Mouse (Mus musculus): ENCODE measurements at regions not wholly inside any gene's neighbourhood (a gene's known extent, or its start where the extent isn't known, plus 50 kb on each side); places are given as distances from the start of the nearest gene placed in this dataset.

DNA sequence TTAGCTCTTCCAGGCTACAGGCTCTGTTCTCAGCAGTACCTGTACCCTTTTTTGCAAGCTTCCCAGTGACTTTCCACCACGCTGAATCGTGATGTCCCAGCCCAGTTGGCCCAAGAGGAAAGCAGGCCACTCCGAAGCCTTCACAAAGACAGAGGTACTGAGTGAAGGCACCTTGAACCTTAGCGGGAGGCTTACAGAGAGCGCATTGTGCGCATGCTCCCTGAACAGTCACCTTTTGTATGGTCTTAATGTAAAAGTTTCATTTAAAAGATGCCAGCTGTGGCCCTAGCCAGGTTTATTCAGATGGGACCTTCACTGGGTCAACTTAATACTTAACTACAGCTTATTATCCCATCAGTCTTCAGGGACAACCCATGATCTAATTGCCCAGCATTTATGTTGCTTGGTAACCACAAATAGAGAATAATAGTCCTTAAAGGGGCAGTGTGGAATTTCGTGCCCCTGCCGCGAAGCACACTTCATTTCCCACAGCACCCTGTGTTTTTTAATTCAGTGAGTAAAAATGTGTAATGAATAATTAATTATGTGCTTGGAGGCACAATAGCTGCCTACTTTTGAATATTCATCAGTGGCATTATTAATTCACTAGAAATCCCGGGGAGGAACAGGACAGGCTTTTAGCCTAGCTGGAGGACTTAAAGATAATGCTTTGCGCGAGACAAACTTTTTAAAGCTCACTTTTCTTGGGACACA, 111.3 kb upstream of the Vrk1 start:
- no peak for ATAC-seq (replicated peaks; ENCODE audit: poor library complexity, severe bottlenecking)

DNA sequence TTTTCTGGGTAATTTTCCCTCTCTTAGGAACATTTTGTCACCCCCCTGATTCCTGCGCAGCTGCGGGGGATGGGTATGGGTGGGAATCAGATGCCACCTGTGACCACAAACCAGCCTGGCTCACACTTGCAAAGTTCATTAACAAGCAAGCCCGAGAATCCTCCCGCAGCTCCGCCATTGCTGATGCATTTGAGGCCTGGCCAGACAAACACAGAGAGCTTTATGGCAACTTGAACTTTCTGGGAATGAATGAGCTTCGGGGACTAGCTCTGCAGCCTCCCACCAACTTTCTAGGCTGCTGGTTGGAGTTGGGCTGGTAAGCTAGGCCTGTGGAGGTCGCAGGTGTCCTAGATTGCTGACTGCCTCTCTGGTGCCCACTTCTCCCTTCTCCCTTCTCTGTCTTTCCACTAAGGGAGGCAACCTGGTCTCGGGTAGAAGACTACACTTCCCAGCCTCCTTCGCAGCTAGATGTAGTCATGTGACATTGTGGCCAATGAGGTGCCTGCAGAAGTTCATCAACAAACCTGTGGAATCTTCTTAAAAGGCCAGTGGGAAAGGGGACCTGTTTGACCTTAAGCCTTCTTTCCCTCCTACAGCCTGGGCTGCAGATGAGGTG, 110.6 kb upstream of the Vrk1 start:
- no peak for ATAC-seq (replicated peaks; ENCODE audit: poor library complexity, severe bottlenecking)

GRCm38 (mm10) chr12:105900479-105900878, 109.5 kb upstream of the Vrk1 start:
- peak; percentile 86 for ATAC-seq (replicated peaks; ENCODE audit: poor library complexity, severe bottlenecking)

GRCm38 (mm10) chr12:105903072-105903471, 107.0 kb upstream of the Vrk1 start:
- 0 out of 2 replicates have a peak, but pooled peaks have one; percentile 18 for ATAC-seq (replicated peaks; ENCODE audit: poor library complexity, severe bottlenecking)

- ATAC-seq (replicated peaks; ENCODE audit: poor library complexity, severe bottlenecking): peak; percentile 66
Observed at GRCm38 (mm10) chr12:105906584-105906983, 103.4 kb upstream of the Vrk1 start.

DNA sequence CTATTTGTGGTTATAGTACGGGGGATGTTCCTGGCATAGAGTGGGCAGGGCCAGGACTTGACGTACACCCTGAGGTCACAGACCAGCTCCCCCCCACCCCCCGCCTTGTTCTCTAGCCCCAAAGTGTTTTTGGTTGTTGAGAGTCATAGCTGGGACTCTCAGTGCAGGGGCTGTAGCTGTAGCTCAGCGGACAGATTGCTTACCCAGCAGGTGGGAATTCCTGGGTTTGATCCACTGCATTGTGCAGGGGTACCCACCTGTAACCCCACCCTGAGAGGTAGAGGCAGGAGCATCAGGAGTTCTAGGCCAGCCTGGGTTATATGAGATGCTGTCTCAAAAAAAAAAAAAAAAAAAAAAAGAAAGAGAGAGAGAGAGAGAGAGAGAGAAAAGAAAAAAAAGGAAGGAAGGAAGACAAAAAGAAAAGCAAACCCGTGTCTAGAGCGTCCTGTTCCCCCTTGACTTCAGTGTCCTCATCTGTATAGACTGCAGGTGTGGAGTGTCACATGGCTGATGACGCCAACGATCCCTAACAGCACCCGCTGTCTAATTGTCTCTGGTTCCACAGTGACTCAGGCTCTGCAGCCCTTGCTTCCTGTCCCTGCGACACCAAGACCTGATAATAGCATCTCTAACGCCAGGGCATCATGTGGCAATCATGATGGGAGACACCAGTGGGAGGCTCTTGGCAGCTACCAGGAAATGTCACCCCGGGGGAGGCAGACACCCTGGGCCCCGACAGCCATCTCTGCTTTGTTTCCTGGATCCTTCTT, 102.0 kb upstream of the Vrk1 start:
- ATAC-seq (replicated peaks; ENCODE audit: poor library complexity, severe bottlenecking): peak; percentile 72

DNA sequence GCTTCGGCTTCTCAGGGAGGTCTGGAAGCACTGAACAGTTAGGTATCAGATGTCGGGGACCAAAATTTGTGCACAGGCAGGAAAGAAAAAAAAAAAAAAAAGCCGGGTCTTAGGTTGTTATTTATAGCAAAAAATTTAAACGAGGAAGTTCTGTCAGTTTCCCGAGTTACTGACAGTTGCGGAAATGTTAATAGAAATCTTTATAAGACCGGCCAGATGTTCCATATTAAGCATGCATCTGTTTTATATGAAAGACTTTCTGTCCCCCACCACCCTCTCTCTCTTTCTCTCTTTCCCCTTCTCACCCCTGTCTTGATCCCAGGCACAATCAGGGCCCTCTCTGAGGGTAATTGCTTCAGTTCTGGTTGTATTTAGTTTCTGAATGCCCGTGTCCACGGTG, 98.5 kb upstream of the Vrk1 start:
- ATAC-seq (replicated peaks; ENCODE audit: poor library complexity, severe bottlenecking): no peak

DNA sequence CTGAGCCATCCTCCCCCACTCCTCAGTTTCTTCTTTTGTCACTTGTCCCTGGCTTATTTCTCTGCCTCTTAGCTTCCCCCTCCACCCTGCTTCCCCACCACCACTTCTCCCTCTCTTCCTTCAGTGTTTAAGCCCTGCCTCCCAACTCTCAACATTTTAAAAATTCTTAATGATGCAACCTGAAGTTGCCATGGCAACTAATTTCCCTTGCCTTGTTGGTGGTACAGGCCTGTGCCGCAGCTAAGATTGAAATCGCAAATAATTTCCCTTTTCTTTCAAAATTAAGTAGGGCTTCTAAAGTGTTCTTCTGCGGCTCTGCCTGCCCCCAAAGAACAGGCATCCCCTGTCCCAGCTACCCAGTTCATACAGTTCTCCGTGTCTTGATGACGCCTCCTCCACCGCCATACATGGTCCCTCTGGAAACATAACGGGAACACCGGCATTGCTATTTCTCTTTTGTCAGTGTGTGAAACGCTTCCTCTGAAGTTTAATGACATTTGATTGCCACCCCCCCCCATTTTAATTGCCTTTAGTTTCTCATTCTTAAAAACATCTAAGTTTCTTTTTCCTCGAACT, 92.6 kb upstream of the Vrk1 start:
- peak; percentile 71 for ATAC-seq (replicated peaks; ENCODE audit: poor library complexity, severe bottlenecking)

DNA sequence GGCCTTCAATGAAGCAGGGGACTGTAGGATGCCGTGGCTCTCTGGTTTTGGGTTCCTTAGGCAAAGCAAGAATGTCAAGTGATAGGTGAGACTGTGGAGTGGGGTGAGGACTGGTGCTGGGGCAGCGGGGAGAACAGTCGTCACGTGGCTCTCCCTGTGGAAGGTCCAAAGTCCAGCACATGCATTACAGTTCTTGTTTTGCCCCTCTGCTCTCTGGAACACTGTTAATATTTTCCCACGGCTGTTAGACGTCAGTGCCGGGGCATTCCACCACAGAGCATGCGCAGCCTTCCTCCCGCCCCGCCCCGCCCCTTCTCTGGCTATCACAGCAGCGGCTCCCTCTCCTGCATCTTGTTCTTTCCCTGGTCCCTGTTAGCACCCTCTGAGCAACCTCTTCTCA, 91.3 kb upstream of the Vrk1 start:
- no peak for ATAC-seq (replicated peaks; ENCODE audit: poor library complexity, severe bottlenecking)

DNA sequence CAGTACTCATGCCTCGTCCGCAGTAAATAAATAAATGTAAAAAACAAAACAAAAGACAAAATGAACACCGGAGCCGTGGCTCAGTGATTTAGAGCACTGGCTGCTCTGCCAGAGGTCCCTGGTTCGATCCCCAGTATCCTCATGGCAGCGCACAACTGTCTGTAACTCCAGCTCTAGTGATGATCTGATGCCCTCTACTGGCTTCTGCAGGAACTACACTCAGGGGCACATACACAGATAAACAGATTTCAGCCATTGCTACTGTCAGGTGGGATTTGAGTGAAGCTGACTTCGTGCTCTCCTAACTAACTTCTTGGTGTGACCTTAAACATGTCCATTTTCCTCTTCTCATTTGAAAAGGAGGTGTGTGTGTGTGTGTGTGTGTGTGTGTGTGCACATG, 82.8 kb upstream of the Vrk1 start:
- no peak for ATAC-seq (replicated peaks; ENCODE audit: poor library complexity, severe bottlenecking)

DNA sequence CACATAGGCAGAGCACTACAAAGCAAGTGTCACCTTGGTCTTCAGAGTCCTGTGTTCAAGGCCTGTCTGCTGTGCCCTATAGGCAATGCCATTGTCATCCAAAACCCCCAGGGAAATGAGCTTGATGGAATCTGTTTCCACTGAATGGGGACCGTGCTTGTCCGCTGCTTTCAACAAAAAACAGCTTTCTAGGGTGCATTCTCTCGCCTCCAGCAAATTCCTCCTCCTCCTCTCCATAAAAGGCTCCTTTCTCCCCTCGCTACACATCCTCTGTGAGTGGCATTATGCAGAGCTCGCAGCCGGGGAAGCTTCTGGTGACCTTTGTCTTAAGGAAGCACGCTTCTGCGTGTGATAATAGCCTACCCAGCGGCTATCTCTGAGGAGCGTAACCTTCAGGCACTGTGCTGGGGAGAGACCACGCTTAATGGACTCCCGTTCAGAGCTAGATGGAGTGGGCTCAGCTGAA, 80.5 kb upstream of the Vrk1 start:
- ATAC-seq (replicated peaks; ENCODE audit: poor library complexity, severe bottlenecking): no peak

DNA sequence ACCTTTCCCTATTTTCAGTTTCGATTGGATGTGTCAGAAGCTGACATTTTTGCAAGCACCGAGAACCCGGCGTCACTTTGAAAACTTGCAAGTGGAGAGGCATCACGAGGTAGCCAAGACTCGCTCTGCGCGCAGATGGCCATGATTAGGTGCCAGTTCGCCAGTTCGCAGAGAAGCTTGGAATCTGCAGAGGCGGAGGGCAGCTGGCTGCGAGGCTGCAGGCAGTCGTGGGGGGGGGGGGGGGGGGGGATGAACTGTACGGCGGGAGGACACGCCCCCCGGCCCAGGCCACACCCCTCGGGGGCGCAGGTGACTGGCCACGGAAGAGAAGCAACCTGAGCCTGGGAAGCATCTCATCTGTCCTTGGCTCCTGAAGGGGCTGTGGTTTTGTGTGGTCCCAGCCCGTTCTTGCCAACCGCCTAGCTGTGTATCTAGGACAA, 74.6 kb upstream of the Vrk1 start:
- 0 out of 2 replicates have a peak, but pooled peaks have one; percentile 10 for ATAC-seq (replicated peaks; ENCODE audit: poor library complexity, severe bottlenecking)

DNA sequence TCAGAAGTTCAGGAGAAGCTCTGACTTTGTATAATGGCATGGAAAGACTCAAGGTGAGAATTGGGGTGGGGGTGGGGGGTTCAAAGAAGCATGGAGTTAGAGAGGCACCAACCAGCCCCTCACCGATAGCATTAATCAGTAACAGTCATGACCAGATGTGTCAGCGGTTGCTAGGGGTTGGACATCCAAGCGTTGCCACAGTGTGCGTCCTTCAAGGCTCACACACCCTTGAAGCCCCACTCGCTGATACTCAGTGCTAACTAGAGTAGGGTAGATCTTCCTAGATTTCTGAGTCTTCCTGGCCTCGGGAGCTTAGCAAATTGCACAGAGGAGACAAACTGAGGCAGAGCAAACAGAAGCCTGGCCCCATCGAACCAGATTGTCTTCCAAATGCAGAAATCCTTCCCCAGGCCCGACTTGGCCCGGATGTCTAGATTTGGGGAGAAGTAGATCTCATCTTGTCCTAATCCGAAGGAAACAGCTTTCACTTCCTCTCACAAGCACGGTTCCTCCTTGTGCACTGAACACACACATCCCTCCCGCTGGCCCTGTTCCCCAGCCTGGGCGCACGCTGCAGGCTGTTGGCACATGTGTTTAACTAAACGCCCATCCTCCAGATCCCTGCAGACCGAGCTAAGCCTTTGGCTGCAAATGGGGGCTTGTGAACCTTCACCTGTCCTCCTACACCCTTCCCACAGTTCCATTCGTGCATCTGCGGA, 73.1 kb upstream of the Vrk1 start:
- ATAC-seq (replicated peaks; ENCODE audit: poor library complexity, severe bottlenecking): peak; percentile 94

GRCm38 (mm10) chr12:105942136-105943076, 67.6 kb upstream of the Vrk1 start:
- ATAC-seq (replicated peaks; ENCODE audit: poor library complexity, severe bottlenecking): no peak

- no peak for ATAC-seq (replicated peaks; ENCODE audit: poor library complexity, severe bottlenecking)
Observed at GRCm38 (mm10) chr12:105943077-105943433, 67.0 kb upstream of the Vrk1 start.

GRCm38 (mm10) chr12:105947332-105947731, 62.7 kb upstream of the Vrk1 start:
- peak; percentile 57 for ATAC-seq (replicated peaks; ENCODE audit: poor library complexity, severe bottlenecking)

DNA sequence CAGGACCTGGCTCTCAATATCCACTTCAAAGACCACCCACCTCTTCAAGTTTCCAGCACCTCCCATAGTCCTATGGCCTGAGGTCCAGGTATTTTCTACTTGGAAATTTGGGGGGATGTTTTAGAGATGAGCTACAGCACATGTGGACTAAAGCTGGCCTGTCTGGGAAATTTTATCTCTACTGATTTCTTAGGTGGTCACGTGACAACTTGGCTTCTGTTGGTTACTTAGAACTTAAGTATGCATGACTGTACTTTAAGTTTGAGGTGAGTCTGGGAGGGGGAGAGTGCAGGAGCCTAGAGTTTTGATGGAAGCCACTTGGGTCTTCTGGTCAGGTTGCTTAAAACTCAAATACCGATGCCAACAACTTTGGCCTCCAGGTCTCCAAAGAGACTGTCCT, 61.7 kb upstream of the Vrk1 start:
- ATAC-seq (replicated peaks; ENCODE audit: poor library complexity, severe bottlenecking): no peak

DNA sequence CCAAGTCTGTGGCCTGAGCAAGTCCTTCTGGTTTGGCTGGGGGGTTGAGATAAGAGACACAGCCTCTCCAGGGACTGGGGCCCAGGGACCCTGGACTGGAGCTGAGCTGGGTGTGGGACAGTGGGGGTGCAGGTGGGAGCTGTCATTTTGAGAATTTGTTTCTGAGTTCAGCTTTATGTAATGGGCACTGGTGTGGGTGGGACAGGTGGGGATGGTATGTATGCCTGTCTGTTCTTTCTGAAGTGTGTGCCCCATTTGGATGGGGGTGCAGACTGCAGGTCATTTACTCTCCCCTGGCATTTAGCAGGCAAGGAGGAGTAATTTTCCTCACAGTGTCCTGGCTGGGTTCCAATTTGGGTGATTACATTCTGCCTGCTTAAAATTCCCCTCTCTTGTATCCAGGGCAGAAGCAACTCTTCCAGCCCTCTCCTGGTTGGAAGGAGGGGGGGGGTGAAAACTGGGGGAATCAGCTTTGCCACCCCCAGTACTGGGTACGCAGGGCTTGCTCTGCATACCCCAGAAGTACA, 54.2 kb upstream of the Vrk1 start:
- ATAC-seq (replicated peaks; ENCODE audit: poor library complexity, severe bottlenecking): no peak

- no peak for ATAC-seq (replicated peaks; ENCODE audit: poor library complexity, severe bottlenecking)
Observed at GRCm38 (mm10) chr12:105959756-105960155, 50.3 kb upstream of the Vrk1 start.

Data from granulocyte monocyte progenitor cell, adult 5-6 weeks (primary cell).